Mouse (Mus musculus) MEL (cell line): Measurements from ENCODE around the gene Mus81. TPM values are rescaled to one million over a fixed set of nuclear protein-coding genes. Genes with fewer than 3 reads are reported as not detected.

ENCODE experiments used
- DNase-seq: peaks from one replicate; pipeline ENCODE4 v3.0.0; 2011; ENCODE audit warnings: low read depth, low spot score
- H3K27ac ChIP-seq: 2 replicates; pipeline ENCODE4 v1.5.1; 2012; ENCODE audit warnings: low read depth, mild to moderate bottlenecking, control low read depth, low read length, moderate library complexity; ENCODE audit not compliant: control insufficient read depth
- H3K27me3 ChIP-seq, 2 experiments: fragments of 150-350 bp in 1 of 2; sonication (generic) in 1 of 2; 2 replicates each; pipeline ENCODE4 v1.6.1; 2012; ENCODE audit warnings: low read length in 2 of 2, mild to moderate bottlenecking in 2 of 2, improper control_type of control experiment in 1 of 2, moderate library complexity in 1 of 2; ENCODE audit not compliant: insufficient read depth in 2 of 2, control insufficient read depth in 1 of 2
- H3K36me3 ChIP-seq, 2 experiments: 2 replicates each; pipeline ENCODE4 v1.6.1; 2012 to 2014; ENCODE audit warnings: low read length in 2 of 2, improper control_type of control experiment in 1 of 2, inconsistent platforms in 1 of 2, mild to moderate bottlenecking in 1 of 2; ENCODE audit not compliant: insufficient read depth in 2 of 2, control insufficient read depth in 1 of 2
- H3K4me1 ChIP-seq, 2 experiments: fragments of 150-350 bp in 1 of 2; sonication (generic) in 1 of 2; 2 replicates each; pipeline ENCODE4 v1.6.1; 2012; ENCODE audit warnings: low read length in 2 of 2, improper control_type of control experiment in 1 of 2, mild to moderate bottlenecking in 1 of 2; ENCODE audit not compliant: insufficient read depth in 2 of 2, control insufficient read depth in 1 of 2
- H3K4me3 ChIP-seq, 2 experiments: fragments of 150-350 bp in 1 of 2; sonication (generic) in 1 of 2; 2 replicates each; pipeline ENCODE4 v1.5.1; 2012; ENCODE audit warnings: low read depth in 2 of 2, low read length in 2 of 2, mild to moderate bottlenecking in 2 of 2, moderate library complexity in 2 of 2, control low read depth in 1 of 2, improper control_type of control experiment in 1 of 2; ENCODE audit not compliant: control insufficient read depth in 1 of 2, insufficient read depth in 1 of 2
- H3K79me2 ChIP-seq: 2 replicates; pipeline ENCODE4 v1.6.1; 2012; ENCODE audit warnings: mild to moderate bottlenecking, low read length, moderate library complexity; ENCODE audit not compliant: control insufficient read depth, poor library complexity, insufficient read depth
- H3K9ac ChIP-seq: 2 replicates; pipeline ENCODE4 v1.6.1; 2012; ENCODE audit warnings: low read depth, mild to moderate bottlenecking, control low read depth, low read length, moderate library complexity; ENCODE audit not compliant: control insufficient read depth, poor library complexity, severe bottlenecking
- H3K9me3 ChIP-seq: fragments of 150-350 bp; sonication (generic); replicated peaks from 2 replicates; pipeline ENCODE4 v1.6.1; 2012; ENCODE audit warnings: mild to moderate bottlenecking, low read length, improper control_type of control experiment, moderate library complexity; ENCODE audit not compliant: insufficient read depth
- BHLHE40 ChIP-seq: IDR thresholded peaks from 2 replicates; pipeline ENCODE4 v1.6.1; 2012; ENCODE audit warnings: low read depth, mild to moderate bottlenecking, inconsistent platforms, low read length, improper control_type of control experiment, borderline replicate concordance
- CHD1 ChIP-seq: IDR thresholded peaks from 2 replicates; pipeline ENCODE4 v1.6.1; 2012; ENCODE audit warnings: low read depth, mild to moderate bottlenecking, inconsistent platforms, low read length, improper control_type of control experiment
- CTCF ChIP-seq, 3 experiments: IDR thresholded peaks in 2 of 3; conservative IDR thresholded peaks in 1 of 3; 2 replicates each; pipeline ENCODE4 v1.5.1; 2011 to 2012; ENCODE audit warnings: low read length in 3 of 3, low read depth in 2 of 3, mild to moderate bottlenecking in 2 of 3, improper control_type of control experiment in 1 of 3, inconsistent platforms in 1 of 3, mixed read lengths in 1 of 3, moderate library complexity in 1 of 3; ENCODE audit not compliant: control insufficient read depth in 1 of 3, insufficient read depth in 1 of 3, poor library complexity in 1 of 3, severe bottlenecking in 1 of 3
- ELF1 ChIP-seq: IDR thresholded peaks from 2 replicates; pipeline ENCODE4 v1.6.1; 2014; ENCODE audit warnings: low read depth, mild to moderate bottlenecking, inconsistent platforms, low read length, improper control_type of control experiment, moderate library complexity
- ETS1 ChIP-seq: IDR thresholded peaks from 2 replicates; pipeline ENCODE4 v1.6.1; 2012; ENCODE audit warnings: low read depth, mild to moderate bottlenecking, inconsistent platforms, low read length, improper control_type of control experiment, moderate library complexity
- HCFC1 ChIP-seq: IDR thresholded peaks from 2 replicates; pipeline ENCODE4 v1.6.1; 2012; ENCODE audit warnings: low read depth, mild to moderate bottlenecking, inconsistent platforms, low read length, improper control_type of control experiment, moderate library complexity
- MAX ChIP-seq: IDR thresholded peaks from 2 replicates; pipeline ENCODE4 v1.6.1; 2011; ENCODE audit warnings: low read length, improper control_type of control experiment
- MYC ChIP-seq: IDR thresholded peaks from 2 replicates; pipeline ENCODE4 v1.6.1; 2011; ENCODE audit warnings: low read depth, mild to moderate bottlenecking, low read length, improper control_type of control experiment, moderate library complexity
- NRF1 ChIP-seq: IDR thresholded peaks from 2 replicates; pipeline ENCODE4 v1.6.1; 2014; ENCODE audit warnings: low read depth, mild to moderate bottlenecking, inconsistent platforms, low read length, improper control_type of control experiment, moderate library complexity; ENCODE audit not compliant: poor library complexity, insufficient read depth, severe bottlenecking
- POLR2A ChIP-seq, 2 experiments: IDR thresholded peaks; 2 replicates each; pipeline ENCODE4 v1.6.1; 2011 to 2012; ENCODE audit warnings: low read length in 2 of 2, mild to moderate bottlenecking in 2 of 2, control low read depth in 1 of 2, improper control_type of control experiment in 1 of 2, low read depth in 1 of 2, moderate library complexity in 1 of 2; ENCODE audit not compliant: control insufficient read depth in 1 of 2, insufficient read depth in 1 of 2, poor library complexity in 1 of 2
- POLR2AphosphoS5 ChIP-seq: IDR thresholded peaks from 2 replicates; pipeline ENCODE4 v1.6.1; 2012; ENCODE audit warnings: low read depth, borderline replicate concordance, mild to moderate bottlenecking, inconsistent platforms, low read length, moderate library complexity, mixed read lengths
- RAD21 ChIP-seq: IDR thresholded peaks from 2 replicates; pipeline ENCODE4 v1.6.1; 2011; ENCODE audit warnings: mild to moderate bottlenecking, low read depth, low read length, improper control_type of control experiment
- SIN3A ChIP-seq: IDR thresholded peaks from 2 replicates; pipeline ENCODE4 v1.6.1; 2012; ENCODE audit warnings: low read length, improper control_type of control experiment, inconsistent platforms
- SMC3 ChIP-seq: IDR thresholded peaks from 2 replicates; pipeline ENCODE4 v1.6.1; 2011; ENCODE audit warnings: low read depth, low read length, improper control_type of control experiment
- TCF12 ChIP-seq: IDR thresholded peaks from 2 replicates; pipeline ENCODE4 v1.6.1; 2014; ENCODE audit warnings: low read depth, mild to moderate bottlenecking, inconsistent platforms, low read length, improper control_type of control experiment, moderate library complexity
- USF1 ChIP-seq: IDR thresholded peaks from 2 replicates; pipeline ENCODE4 v1.6.1; 2014; ENCODE audit warnings: low read depth, mild to moderate bottlenecking, inconsistent platforms, low read length, improper control_type of control experiment, moderate library complexity
- USF2 ChIP-seq, 2 experiments: IDR thresholded peaks; 2 replicates each; pipeline ENCODE4 v1.6.1; 2011 to 2012; ENCODE audit warnings: improper control_type of control experiment in 2 of 2, low read length in 2 of 2, borderline replicate concordance in 1 of 2, inconsistent platforms in 1 of 2, low read depth in 1 of 2, mild to moderate bottlenecking in 1 of 2; ENCODE audit not compliant: insufficient read depth in 1 of 2
- ZC3H11A ChIP-seq: IDR thresholded peaks from 2 replicates; pipeline ENCODE4 v1.6.1; 2012; ENCODE audit warnings: low read depth, mild to moderate bottlenecking, inconsistent platforms, low read length, improper control_type of control experiment
- ZKSCAN1 ChIP-seq: IDR thresholded peaks from 2 replicates; pipeline ENCODE4 v1.6.1; 2012; ENCODE audit warnings: low read depth, mild to moderate bottlenecking, inconsistent platforms, low read length, improper control_type of control experiment, moderate library complexity
- polyA plus RNA-seq, 2 experiments: library from polyadenylated mRNA; stranded (reverse) in 1 of 2; unstranded in 1 of 2; fragments of >175 nt in 1 of 2; fragments of >200 nt in 1 of 2; gene quantifications; 2 replicates each; pipeline versions ENCODE4 v1.2.1 to v1.2.4; 2012; ENCODE audit warnings: low replicate concordance in 2 of 2, low read depth in 1 of 2; ENCODE audit not compliant: insufficient read length in 2 of 2, insufficient read depth in 1 of 2, missing spikeins in 1 of 2
- total RNA-seq: library from RNA; depleted of rRNA; stranded (reverse); fragments of 300-350 nt; gene quantifications from 2 replicates; pipeline ENCODE4 v1.2.3, GENCODE M21; 2012

Gene Mus81
- total and polyA plus RNA-seq, 3 experiments = 38.9 to 50.5 TPM; not detected in 1

GRCm38 (mm10) chr19:5530138-5530524 is 41.9 kb upstream of the Mus81 start:
- Histone ChIP-seq H3K4me1 (no peaks in the 10 kb centered on the region), H3K9me3 (no peaks in the 10 kb centered on the region), H3K79me2 (no peaks in the 10 kb centered on the region), H3K4me3 (no peak overlapping the region), H3K36me3 (no peaks in the 10 kb centered on the region; a peak in 1 of 4 replicates), H3K27ac (no peak overlapping the region), H3K9ac (no peak overlapping the region), H3K27me3 (no peaks in the 10 kb centered on the region)
- TF ChIP-seq POLR2AphosphoS5 (no peak), TCF12 (no peak), USF1 (no peak), ELF1 (no peak), POLR2A (IDR thresholded peaks at IDR 0.05; ENCODE audit: control insufficient read depth in 1 of 2, insufficient read depth in 1 of 2, low read depth in 1 of 2, low read length in 2 of 2, poor library complexity in 1 of 2) (no peak), USF2 (IDR thresholded peaks at IDR 0.05; ENCODE audit: borderline replicate concordance in 1 of 2, insufficient read depth in 1 of 2, low read depth in 1 of 2, low read length in 2 of 2) (no peak), MAX (no peak), CHD1 (no peak), ZKSCAN1 (no peak), NRF1 (no peak), SMC3 (no peak)
- DNase-seq = no peak

- Histone ChIP-seq H3K4me3 (no peak overlapping the region), H3K79me2 (no peaks in the 10 kb centered on the region), H3K27me3 (no peaks in the 10 kb centered on the region), H3K9me3 (no peaks in the 10 kb centered on the region), H3K9ac (0 out of 2 replicates have a peak overlapping the region, but pooled peaks have one; percentile 13), H3K27ac (no peak overlapping the region), H3K4me1 (no peaks in the 10 kb centered on the region), H3K36me3 (no peaks in the 10 kb centered on the region; a peak in 1 of 4 replicates)
- TF ChIP-seq HCFC1 (no peak), ZC3H11A (peak; percentile 88), MYC (0 out of 2 replicates have a peak, but pooled peaks have one; percentile 30), ETS1 (no peak), MAX (peak; percentile 19; the same call in 1 of the 2 replicates), SIN3A (peak; percentile 66), BHLHE40 (no peak), RAD21 (peak; percentile 95), CTCF (IDR thresholded peaks at IDR 0.05 in 2 of 3, conservative IDR thresholded peaks at IDR 0.05 in 1 of 3; ENCODE audit: control insufficient read depth in 1 of 3, insufficient read depth in 1 of 3, low read depth in 2 of 3, low read length in 3 of 3, poor library complexity in 1 of 3, severe bottlenecking in 1 of 3) (peak; percentile 92 to 100 (median 99)), SMC3 (peak; percentile 95), CHD1 (no peak)
- DNase-seq = peak; percentile 90
These were observed 41.3 kb upstream of the Mus81 start for GRCm38 (mm10) chr19:5529325-5530137.
